Mouse (Mus musculus): ENCODE measurements around the gene Pask.
"Not testable (repeated sequence)": the region's sequence is repeated elsewhere in the genome, so short reads cannot be mapped to it uniquely, and the experiment has no call there.

The Pask gene

GRCm38 (mm10) chr1:93342648-93343503 is at the start of gene Pask, which contains the start of gene Ppp1r7:
TSS of gene Pask (minus strand) at chr1:93343482.
TSS of gene Ppp1r7 (plus strand) at chr1:93342854.
- peak; percentile 95 for DNase-seq (ENCODE audit: low spot score)

- no peak for DNase-seq (ENCODE audit: low spot score)
Measured at GRCm38 (mm10) chr1:93388906-93389305, 45.6 kb upstream of the Pask start.

GRCm38 (mm10) chr1:93387198-93387597 is 43.9 kb upstream of the Pask start:
- no peak for DNase-seq (ENCODE audit: low spot score)

- DNase-seq (ENCODE audit: low spot score) = no peak
Measured at GRCm38 (mm10) chr1:93379117-93379516, 35.8 kb upstream of the Pask start.

- DNase-seq (ENCODE audit: low spot score) = no peak
Measured at GRCm38 (mm10) chr1:93377307-93377706, 34.0 kb upstream of the Pask start.

GRCm38 (mm10) chr1:93373665-93374064 is 30.4 kb upstream of the Pask start, which contains the start of gene Ano7:
TSS of gene Ano7 (plus strand) at chr1:93373930.
- no peak for DNase-seq (ENCODE audit: low spot score)

GRCm38 (mm10) chr1:93365641-93366040 is 22.4 kb upstream of the Pask start:
- DNase-seq (ENCODE audit: low spot score) = no peak

GRCm38 (mm10) chr1:93362661-93363060 is 19.4 kb upstream of the Pask start:
- no peak for DNase-seq (ENCODE audit: low spot score)

- no peak for DNase-seq (ENCODE audit: low spot score)
Measured at GRCm38 (mm10) chr1:93352724-93353123, 9.4 kb upstream of the Pask start.

GRCm38 (mm10) chr1:93349701-93350100 is 6.4 kb upstream of the Pask start:
- DNase-seq (ENCODE audit: low spot score) = no peak

GRCm38 (mm10) chr1:93347176-93347575 is 3.9 kb upstream of the Pask start:
- DNase-seq (ENCODE audit: low spot score) = no peak

GRCm38 (mm10) chr1:93343504-93344047 is 294 bp upstream of the Pask start:
- DNase-seq (ENCODE audit: low spot score) = peak; percentile 92

GRCm38 (mm10) chr1:93334621-93335020 is 8.7 kb downstream of the Pask start:
- no peak for DNase-seq (ENCODE audit: low spot score)

- no peak for DNase-seq (ENCODE audit: low spot score)
Measured at GRCm38 (mm10) chr1:93326446-93326845, 16.8 kb downstream of the Pask start.

- no peak for DNase-seq (ENCODE audit: low spot score)
Measured at GRCm38 (mm10) chr1:93323973-93324372, 19.3 kb downstream of the Pask start.

GRCm38 (mm10) chr1:93305581-93306337 is 37.5 kb downstream of the Pask start, which contains the start of gene Mterf4:
TSS of gene Mterf4 (minus strand) at chr1:93305915.
- DNase-seq (ENCODE audit: low spot score) = peak; percentile 81

- DNase-seq (ENCODE audit: low spot score) = no peak
Measured at GRCm38 (mm10) chr1:93300578-93300977, 42.7 kb downstream of the Pask start.

GRCm38 (mm10) chr1:93299791-93300190 is 43.5 kb downstream of the Pask start:
- DNase-seq (ENCODE audit: low spot score) = no peak

GRCm38 (mm10) chr1:93294491-93294890 is 48.8 kb downstream of the Pask start:
- DNase-seq (ENCODE audit: low spot score) = not testable (repeated sequence)

- DNase-seq (ENCODE audit: low spot score) = no peak
Measured at GRCm38 (mm10) chr1:93292006-93292405, 51.3 kb downstream of the Pask start.

- no peak for DNase-seq (ENCODE audit: low spot score)
Measured at GRCm38 (mm10) chr1:93291591-93291990, 51.7 kb downstream of the Pask start.

GRCm38 (mm10) chr1:93290956-93291355 is 52.3 kb downstream of the Pask start:
- no peak for DNase-seq (ENCODE audit: low spot score)
